Mouse (Mus musculus) CH12.LX (cell line): ENCODE measurements around the gene Ccnt1. TPM values are rescaled to one million over a fixed set of nuclear protein-coding genes. Genes with fewer than 3 reads are reported as not detected.
A peak's percentile ranks its signal among the peaks of the same experiment; 100 is the strongest.
"Not testable (repeated sequence)": the region's sequence is repeated elsewhere in the genome, so short reads cannot be mapped to it uniquely, and the experiment has no call there.

Experiments
- DNase-seq: peaks from one replicate; pipeline ENCODE4 v3.0.0-alpha.2; 2013; ENCODE audit errors: extremely low read depth
- H3K27ac ChIP-seq: 2 replicates; pipeline ENCODE4 v1.5.1; 2012; ENCODE audit warnings: low read depth, mild to moderate bottlenecking, control low read depth, moderate library complexity; ENCODE audit not compliant: insufficient read depth
- H3K27me3 ChIP-seq: replicated peaks from 2 replicates; pipeline ENCODE3; 2012; ENCODE audit warnings: inconsistent platforms
- H3K36me3 ChIP-seq, 2 experiments: replicated peaks in 1 of 2; 2 replicates each; pipeline versions ENCODE3 to v1.6.1; 2012; ENCODE audit warnings: inconsistent platforms in 1 of 2, low read length in 1 of 2, mild to moderate bottlenecking in 1 of 2, mixed read lengths in 1 of 2, moderate library complexity in 1 of 2; ENCODE audit not compliant: control insufficient read depth in 1 of 2, insufficient read depth in 1 of 2
- H3K4me1 ChIP-seq, 2 experiments: 2 replicates each; pipeline ENCODE4 v1.6.1; 2012; ENCODE audit warnings: inconsistent platforms in 1 of 2, moderate library complexity in 1 of 2; ENCODE audit not compliant: insufficient read depth in 2 of 2, control insufficient read depth in 1 of 2
- H3K4me2 ChIP-seq: 2 replicates; pipeline ENCODE4 v1.6.1; 2012; ENCODE audit warnings: low read depth, mild to moderate bottlenecking, control low read depth; ENCODE audit not compliant: poor library complexity, insufficient read depth, severe bottlenecking
- H3K4me3 ChIP-seq, 3 experiments: fragments of 150-350 bp in 1 of 3; sonication (generic) in 1 of 3; replicated peaks in 1 of 3; 2 replicates each; pipeline versions ENCODE3 to v1.5.1; 2011 to 2012; ENCODE audit warnings: low read depth in 2 of 3, low read length in 2 of 3, mild to moderate bottlenecking in 2 of 3, moderate library complexity in 2 of 3, control low read depth in 1 of 3, improper control_type of control experiment in 1 of 3, inconsistent platforms in 1 of 3, mixed read lengths in 1 of 3; ENCODE audit not compliant: poor library complexity in 1 of 3
- H3K79me2 ChIP-seq: replicated peaks from 2 replicates; pipeline ENCODE4 v1.6.1; 2012; ENCODE audit warnings: mild to moderate bottlenecking, moderate library complexity; ENCODE audit not compliant: control insufficient read depth, poor library complexity, insufficient read depth, severe bottlenecking; ENCODE audit errors: extremely low read depth
- H3K9ac ChIP-seq: 2 replicates; pipeline ENCODE4 v1.6.1; 2012; ENCODE audit warnings: low read depth, mild to moderate bottlenecking, control low read depth, moderate library complexity; ENCODE audit not compliant: insufficient read depth
- H3K9me3 ChIP-seq: replicated peaks from 2 replicates; pipeline ENCODE3; 2012; ENCODE audit warnings: low read length, inconsistent platforms, mixed read lengths
- BHLHE40 ChIP-seq: IDR thresholded peaks from 2 replicates; pipeline ENCODE4 v1.6.1; 2011; ENCODE audit warnings: mild to moderate bottlenecking, low read depth, low read length, improper control_type of control experiment
- CHD1 ChIP-seq: IDR thresholded peaks from 2 replicates; pipeline ENCODE4 v1.6.1; 2012; ENCODE audit warnings: low read depth, low read length, improper control_type of control experiment, inconsistent platforms
- CTCF ChIP-seq, 2 experiments: IDR thresholded peaks in 1 of 2; conservative IDR thresholded peaks in 1 of 2; 2 replicates each; pipeline ENCODE4 v1.5.1; 2011 to 2012; ENCODE audit warnings: low read depth in 2 of 2, low read length in 2 of 2, improper control_type of control experiment in 1 of 2, inconsistent platforms in 1 of 2, mild to moderate bottlenecking in 1 of 2, moderate library complexity in 1 of 2
- EP300 ChIP-seq: IDR thresholded peaks from 2 replicates; pipeline ENCODE4 v1.6.1; 2011; ENCODE audit warnings: low read length, improper control_type of control experiment
- JUND ChIP-seq: conservative IDR thresholded peaks from 2 replicates; pipeline ENCODE4 v1.6.1; 2011; ENCODE audit warnings: low read depth, low read length, improper control_type of control experiment
- MAFK ChIP-seq: IDR thresholded peaks from 2 replicates; pipeline ENCODE4 v1.6.1; 2011; ENCODE audit warnings: low read length, improper control_type of control experiment; ENCODE audit not compliant: insufficient replicate concordance
- RAD21 ChIP-seq: IDR thresholded peaks from 2 replicates; pipeline ENCODE4 v1.6.1; 2011; ENCODE audit warnings: low read depth, mild to moderate bottlenecking, low read length, improper control_type of control experiment, moderate library complexity
- SIN3A ChIP-seq: IDR thresholded peaks from 2 replicates; pipeline ENCODE4 v1.6.1; 2012; ENCODE audit warnings: low read length, improper control_type of control experiment, inconsistent platforms
- ZNF384 ChIP-seq: IDR thresholded peaks from 2 replicates; pipeline ENCODE4 v1.6.1; 2012; ENCODE audit warnings: low read depth, low read length, improper control_type of control experiment, inconsistent platforms
- dilution Hi-C: fragments of 300-500 bp; cut with MboI; formaldehyde crosslinking; loops from 2 replicates; pipeline ENCODE4 v1.14.3; 2020; ENCODE audit warnings: low sequenced_read_pairs; ENCODE audit not compliant: extremely low pct_unique_long_range_greater_than_20kb, extremely low pct_ligation_motif_present
- in situ Hi-C: fragments of 300-500 bp; cut with MboI; formaldehyde crosslinking; loops from 3 replicates; pipeline ENCODE4 v1.14.3; 2019; ENCODE audit warnings: low sequenced_read_pairs, low pct_ligation_motif_present, low pct_unique_long_range_greater_than_20kb, mixed read lengths
- polyA plus RNA-seq: library from polyadenylated mRNA; unstranded; fragments of >175 nt; gene quantifications from 2 replicates; pipeline ENCODE4 v1.2.1, GENCODE M21; 2012; ENCODE audit warnings: low read depth; ENCODE audit not compliant: insufficient read length
- total RNA-seq, 2 experiments: library from RNA; depleted of rRNA; stranded (reverse); fragments of 300-350 nt in 1 of 2; fragments of >200 nt in 1 of 2; gene quantifications; 2 replicates each; pipeline ENCODE4 v1.2.3; 2012 to 2014

Gene Ccnt1
- total and polyA plus RNA-seq, 3 experiments: 36.8 to 73.3 (median 41.3) TPM

DNA sequence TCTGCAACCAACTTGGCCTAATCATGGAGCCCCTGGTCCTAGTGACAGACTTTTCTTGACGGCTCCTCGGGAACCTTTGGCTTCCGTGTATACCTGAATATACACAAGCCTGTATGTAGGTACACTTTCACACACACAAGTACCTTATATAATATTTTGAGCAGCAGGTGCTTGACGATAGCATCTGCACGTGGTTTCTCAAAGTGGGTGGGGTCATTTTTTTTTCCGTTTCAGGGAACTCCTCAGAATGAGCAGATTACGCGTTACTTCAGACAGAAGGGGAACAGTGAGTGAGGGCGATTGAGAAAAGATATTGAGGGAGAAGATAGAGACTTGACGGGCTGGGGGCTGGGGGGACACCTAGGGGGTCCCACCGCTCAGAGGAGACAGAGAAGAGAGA is 17.0 kb upstream of the Ccnt1 start:
- Histone ChIP-seq H3K27me3 (peaks cover 67% of the 10 kb centered on the region), H3K4me2 (no peak overlapping the region), H3K9me3 (no peaks in the 10 kb centered on the region), H3K4me3 (no peak overlapping the region), H3K9ac (no peak overlapping the region), H3K4me1 (peaks cover 0 to 7% of the 10 kb centered on the region in 2 experiments; a peak in 2 of 4 replicates), H3K36me3 (no peaks in the 10 kb centered on the region), H3K79me2 (no peaks in the 10 kb centered on the region), H3K27ac (no peak overlapping the region)
- dilution Hi-C loops (no loop called here), in situ Hi-C loops (no loop called here)
- no peak for DNase-seq
- TF ChIP-seq BHLHE40: peak; percentile 56; the same call in 1 of the 2 replicates
- TF ChIP-seq EP300: no peak
- TF ChIP-seq ZNF384: peak; percentile 7; the same call in 1 of the 2 replicates

DNA sequence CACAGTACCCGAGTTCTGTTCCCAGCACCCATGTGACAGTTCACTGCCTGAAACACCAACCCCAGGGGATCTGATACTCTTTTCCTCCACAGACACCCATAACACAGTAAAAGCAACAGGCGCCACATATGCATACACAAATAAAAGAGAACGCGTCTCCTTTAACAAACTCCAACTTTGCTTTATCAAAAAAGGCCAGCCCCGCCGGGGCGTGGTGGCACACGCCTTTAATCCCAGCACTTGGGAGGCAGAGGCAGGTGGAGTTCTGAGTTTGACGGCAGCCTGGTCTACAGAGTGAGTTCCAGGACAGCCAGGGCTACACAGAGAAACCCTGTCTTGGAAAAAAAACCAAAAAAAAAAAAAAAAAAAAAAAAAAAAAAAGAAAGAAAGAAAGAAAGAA is 15.4 kb upstream of the Ccnt1 start:
- DNase-seq, H3K4me2 ChIP-seq, H3K4me1 ChIP-seq, dilution Hi-C loops, H3K79me2 ChIP-seq, H3K36me3 ChIP-seq, in situ Hi-C loops, H3K9me3 ChIP-seq, H3K4me3 ChIP-seq, H3K9ac ChIP-seq, H3K27ac ChIP-seq: not testable (repeated sequence)
- H3K27me3 ChIP-seq: peaks cover 66% of the 10 kb centered on the region

GRCm38 (mm10) chr15:98585421-98585820 is 14.7 kb upstream of the Ccnt1 start:
- Histone ChIP-seq H3K27me3 (peaks cover 62% of the 10 kb centered on the region), H3K9me3 (no peaks in the 10 kb centered on the region), H3K79me2 (no peaks in the 10 kb centered on the region), H3K4me2 (no peak overlapping the region), H3K9ac (no peak overlapping the region), H3K27ac (no peak overlapping the region), H3K4me1 (no peaks in the 10 kb centered on the region), H3K36me3 (no peaks in the 10 kb centered on the region), H3K4me3 (no peak overlapping the region)
- dilution Hi-C loops: no loop called here
- in situ Hi-C loops: no loop called here
- TF ChIP-seq RAD21: no peak
- TF ChIP-seq CHD1: no peak
- no peak for TF ChIP-seq JUND
- no peak for TF ChIP-seq CTCF (conservative IDR thresholded peaks at IDR 0.05 in 1 of 2, IDR thresholded peaks at IDR 0.05 in 1 of 2; ENCODE audit: low read depth in 2 of 2, low read length in 2 of 2)
- no peak for TF ChIP-seq SIN3A
- no peak for TF ChIP-seq MAFK
- DNase-seq: no peak
